Mouse (Mus musculus): ENCODE data around the gene Gp2.

Gene Gp2

GRCm38 (mm10) chr7:119459185-119459584 lies at the start of gene Gp2:
Gene Gp2, minus strand, starts transcription at chr7:119459285.
- Histone ChIP-seq H3K9me3 (ENCODE audit: low read length) (no peaks in the 10 kb centered on the region), H3K4me3 (replicated peaks; ENCODE audit: low read length) (no peak within 1 kb of the TSS), H3K36me3 (ENCODE audit: insufficient read depth, low read length) (no peaks in the 10 kb centered on the region), H3K27me3 (ENCODE audit: insufficient read depth, low read length) (no peaks in the 10 kb centered on the region), H3K4me1 (replicated peaks; ENCODE audit: low read depth, low read length) (no peaks in the 10 kb centered on the region)
- TF ChIP-seq NANOG (IDR thresholded peaks at IDR 0.05; ENCODE audit: borderline replicate concordance, low read length), result no peak
- TF ChIP-seq POU5F1 (IDR thresholded peaks at IDR 0.05; ENCODE audit: borderline replicate concordance, low read length), result no peak
- TF ChIP-seq CTCF (conservative IDR thresholded peaks at IDR 0.05; ENCODE audit: low read length), result no peak

GRCm38 (mm10) chr7:119490041-119490780 lies 31.1 kb upstream of the Gp2 start:
- no peak overlapping the region for H3K4me3 ChIP-seq (replicated peaks; ENCODE audit: low read length)
- no peaks in the 10 kb centered on the region for H3K27me3 ChIP-seq (ENCODE audit: insufficient read depth, low read length)
- no peak for TF ChIP-seq POU5F1 (IDR thresholded peaks at IDR 0.05; ENCODE audit: borderline replicate concordance, low read length)
- TF ChIP-seq CTCF (conservative IDR thresholded peaks at IDR 0.05; ENCODE audit: low read length), result no peak
- no peak for TF ChIP-seq NANOG (IDR thresholded peaks at IDR 0.05; ENCODE audit: borderline replicate concordance, low read length)
- H3K4me1 ChIP-seq (replicated peaks; ENCODE audit: low read depth, low read length), result no peaks in the 10 kb centered on the region
- H3K9me3 ChIP-seq (ENCODE audit: low read length), result no peaks in the 10 kb centered on the region
- H3K36me3 ChIP-seq (ENCODE audit: insufficient read depth, low read length), result no peaks in the 10 kb centered on the region

GRCm38 (mm10) chr7:119486683-119487082 lies 27.6 kb upstream of the Gp2 start:
- H3K36me3 ChIP-seq (ENCODE audit: insufficient read depth, low read length), result no peaks in the 10 kb centered on the region
- no peaks in the 10 kb centered on the region for H3K4me1 ChIP-seq (replicated peaks; ENCODE audit: low read depth, low read length)
- H3K27me3 ChIP-seq (ENCODE audit: insufficient read depth, low read length), result no peaks in the 10 kb centered on the region
- TF ChIP-seq CTCF (conservative IDR thresholded peaks at IDR 0.05; ENCODE audit: low read length), result no peak
- H3K9me3 ChIP-seq (ENCODE audit: low read length), result no peaks in the 10 kb centered on the region
- no peak overlapping the region for H3K4me3 ChIP-seq (replicated peaks; ENCODE audit: low read length)

GRCm38 (mm10) chr7:119484154-119484553 lies 25.1 kb upstream of the Gp2 start:
- Histone ChIP-seq H3K36me3 (ENCODE audit: insufficient read depth, low read length) (no peaks in the 10 kb centered on the region), H3K9me3 (ENCODE audit: low read length) (no peaks in the 10 kb centered on the region), H3K4me1 (replicated peaks; ENCODE audit: low read depth, low read length) (no peaks in the 10 kb centered on the region), H3K4me3 (replicated peaks; ENCODE audit: low read length) (no peak overlapping the region), H3K27me3 (ENCODE audit: insufficient read depth, low read length) (no peaks in the 10 kb centered on the region)
- no peak for TF ChIP-seq CTCF (conservative IDR thresholded peaks at IDR 0.05; ENCODE audit: low read length)

GRCm38 (mm10) chr7:119479256-119479655 lies 20.2 kb upstream of the Gp2 start, which contains the start of gene Umod:
Gene Umod, minus strand, starts transcription at chr7:119479282.
- no peaks in the 10 kb centered on the region for H3K9me3 ChIP-seq (ENCODE audit: low read length)
- no peak for TF ChIP-seq NANOG (IDR thresholded peaks at IDR 0.05; ENCODE audit: borderline replicate concordance, low read length)
- TF ChIP-seq CTCF (conservative IDR thresholded peaks at IDR 0.05; ENCODE audit: low read length), result no peak
- TF ChIP-seq POU5F1 (IDR thresholded peaks at IDR 0.05; ENCODE audit: borderline replicate concordance, low read length), result no peak
- H3K4me1 ChIP-seq (replicated peaks; ENCODE audit: low read depth, low read length), result peaks cover 4% of the 10 kb centered on the region; the same call in 1 of the 2 replicates
- H3K4me3 ChIP-seq (replicated peaks; ENCODE audit: low read length), result no peak within 1 kb of the TSS
- H3K36me3 ChIP-seq (ENCODE audit: insufficient read depth, low read length), result no peaks in the 10 kb centered on the region
- no peaks in the 10 kb centered on the region; the same call in 1 of the 2 replicates for H3K27me3 ChIP-seq (ENCODE audit: insufficient read depth, low read length)

- no peaks in the 10 kb centered on the region for H3K9me3 ChIP-seq (ENCODE audit: low read length)
- peak; percentile 42 for TF ChIP-seq CTCF (conservative IDR thresholded peaks at IDR 0.05; ENCODE audit: low read length)
- TF ChIP-seq NANOG (IDR thresholded peaks at IDR 0.05; ENCODE audit: borderline replicate concordance, low read length), result no peak
- no peaks in the 10 kb centered on the region; the same call in 1 of the 2 replicates for H3K27me3 ChIP-seq (ENCODE audit: insufficient read depth, low read length)
- H3K36me3 ChIP-seq (ENCODE audit: insufficient read depth, low read length), result no peaks in the 10 kb centered on the region
- peaks cover 4% of the 10 kb centered on the region; the same call in 1 of the 2 replicates for H3K4me1 ChIP-seq (replicated peaks; ENCODE audit: low read depth, low read length)
- H3K4me3 ChIP-seq (replicated peaks; ENCODE audit: low read length), result peak overlapping the region; percentile 32; the same call in 1 of the 2 replicates
These were observed 17.7 kb upstream of the Gp2 start for GRCm38 (mm10) chr7:119476500-119477389.

GRCm38 (mm10) chr7:119454192-119454591 lies 4.9 kb downstream of the Gp2 start:
- TF ChIP-seq CTCF (conservative IDR thresholded peaks at IDR 0.05; ENCODE audit: low read length) (no peak), POU5F1 (IDR thresholded peaks at IDR 0.05; ENCODE audit: borderline replicate concordance, low read length) (no peak), NANOG (IDR thresholded peaks at IDR 0.05; ENCODE audit: borderline replicate concordance, low read length) (no peak)
- Histone ChIP-seq H3K36me3 (ENCODE audit: insufficient read depth, low read length) (no peaks in the 10 kb centered on the region), H3K9me3 (ENCODE audit: low read length) (no peaks in the 10 kb centered on the region), H3K27me3 (ENCODE audit: insufficient read depth, low read length) (no peaks in the 10 kb centered on the region), H3K4me3 (replicated peaks; ENCODE audit: low read length) (no peak overlapping the region), H3K4me1 (replicated peaks; ENCODE audit: low read depth, low read length) (no peaks in the 10 kb centered on the region)

GRCm38 (mm10) chr7:119443849-119444248 lies 15.2 kb downstream of the Gp2 start:
- H3K4me3 ChIP-seq (replicated peaks; ENCODE audit: low read length), result no peak overlapping the region
- H3K9me3 ChIP-seq (ENCODE audit: low read length), result no peaks in the 10 kb centered on the region
- no peaks in the 10 kb centered on the region for H3K4me1 ChIP-seq (replicated peaks; ENCODE audit: low read depth, low read length)
- no peaks in the 10 kb centered on the region for H3K36me3 ChIP-seq (ENCODE audit: insufficient read depth, low read length)
- H3K27me3 ChIP-seq (ENCODE audit: insufficient read depth, low read length), result no peaks in the 10 kb centered on the region
- no peak for TF ChIP-seq NANOG (IDR thresholded peaks at IDR 0.05; ENCODE audit: borderline replicate concordance, low read length)
- TF ChIP-seq POU5F1 (IDR thresholded peaks at IDR 0.05; ENCODE audit: borderline replicate concordance, low read length), result no peak
- TF ChIP-seq CTCF (conservative IDR thresholded peaks at IDR 0.05; ENCODE audit: low read length), result no peak

Data from E14TG2a.4 (cell line).